Comparison of ENCODE assay signal across 8 mouse cellular contexts in genomic region chr10:86463538-86464199, GRCm38 (mm10). TPM values are rescaled to one million over a fixed set of nuclear protein-coding genes. Genes with fewer than 3 reads are reported as not detected.
A peak's percentile ranks its signal among the peaks of the same experiment; 100 is the strongest.
DNase-seq lines count a peak whose midpoint lies in the region; ATAC-seq and TF ChIP-seq lines count a peak whose summit lies in the region.

No protein-coding gene starts in this region.

- peaks cover 4% of the 10 kb centered on the region; the same call in 1 of the 2 replicates for H3K4me1 ChIP-seq in forebrain, embryonic 16.5 days (replicated peaks; ENCODE audit: control insufficient read depth, insufficient read depth, low read length)
- peaks cover 3% of the 10 kb centered on the region; the same call in 1 of the 2 replicates for H3K4me1 ChIP-seq in lung, adult 2 months (ENCODE audit: control insufficient read depth, insufficient read depth, low read length)

- no peak overlapping the region for H3K9ac ChIP-seq in forebrain, embryonic 16.5 days (replicated peaks; ENCODE audit: low read depth, low read length)

- peak; percentile 91 for TF ChIP-seq CTCF in lung, adult 2 months (IDR thresholded peaks at IDR 0.05; ENCODE audit: insufficient read depth, low read length)

- peaks cover 3% of the 10 kb centered on the region; the same call in 1 of the 2 replicates for H3K36me3 ChIP-seq in forebrain, embryonic 16.5 days (ENCODE audit: control insufficient read depth, insufficient read depth)

- WGBS in forebrain, embryonic 16.5 days = 21% methylated on average over 5 of the region's 5 CpGs
- 37% methylated on average over 5 of the region's 5 CpGs for WGBS in large intestine, adult 2 months
- 25% methylated on average over 5 of the region's 5 CpGs for WGBS in lung, adult 2 months

- ATAC-seq in forebrain, embryonic 16.5 days = peak; percentile 89

- intact Hi-C loops in heart, postnatal 25 days (cut with DNase I) = loop anchor here (1.0 kb wide), 3 partner anchors 398 to 495 kb away; partner anchors contain the start of gene Fbxo7

- no peaks in the 10 kb centered on the region for H3K27me3 ChIP-seq in forebrain, embryonic 16.5 days (replicated peaks; ENCODE audit: control insufficient read depth, insufficient read depth, low read length)

- H3K4me3 ChIP-seq in forebrain, embryonic 16.5 days (replicated peaks; ENCODE audit: low read length) = no peak overlapping the region
- no peak overlapping the region for H3K4me3 ChIP-seq in lung, adult 2 months (replicated peaks; ENCODE audit: extremely low read depth, low read depth, low read length)

- peak; percentile 85 for DNase-seq in MN1 (ENCODE audit: low spot score)
- DNase-seq in cerebellum, adult 11-12 months = peak; percentile 67
- DNase-seq in heart, postnatal 25 days (ENCODE audit: low spot score) = peak; percentile 52
- DNase-seq in large intestine, adult 2 months (ENCODE audit: low read depth, low spot score) = peak; percentile 57
- DNase-seq in lung, adult 2 months = peak; percentile 86
- DNase-seq in ovary, postnatal 10 days (ENCODE audit: low spot score) = peak; percentile 64
- DNase-seq in thymus, postnatal 25 days = peak; percentile 53

- no peak overlapping the region for H3K4me2 ChIP-seq in forebrain, embryonic 16.5 days (ENCODE audit: low read length)

- no peak for TF ChIP-seq POLR2A in lung, adult 2 months (IDR thresholded peaks at IDR 0.05; ENCODE audit: borderline replicate concordance, extremely low read depth, low read depth, low read length)

- H3K9me3 ChIP-seq in forebrain, embryonic 16.5 days (ENCODE audit: control insufficient read depth, low read length) = no peaks in the 10 kb centered on the region

- no peak overlapping the region for H3K27ac ChIP-seq in forebrain, embryonic 16.5 days (ENCODE audit: low read length)

RNA-seq across cellular contexts. Expression of gene Syn3, which starts 35.0 kb away (rescaled TPM):
- 19.5 and 24.8 TPM in 2 replicates for polyA plus RNA-seq in forebrain, embryonic 16.5 days (2015; fragmentation: Nextera tagmentation; extraction: Ambion mirVana)
- total RNA-seq in heart, postnatal 25 days (2021) = under 1 TPM; 0.44 to 0.53 TPM
- polyA plus RNA-seq in large intestine, adult 2 months (2012; rRNA removed) = 0.70 and 0.89 TPM in 2 replicates
- polyA plus RNA-seq in lung, adult 2 months (2012; rRNA removed) = 0.77 and 1.1 TPM in 2 replicates
